Mouse (Mus musculus): ENCODE measurements at regions not wholly inside any gene's neighbourhood (a gene's known extent, or its start where the extent isn't known, plus 50 kb on each side); places are given as distances from the start of the nearest gene placed in this dataset.
"Not testable (repeated sequence)": the region's sequence is repeated elsewhere in the genome, so short reads cannot be mapped to it uniquely, and the experiment has no call there.

DNA sequence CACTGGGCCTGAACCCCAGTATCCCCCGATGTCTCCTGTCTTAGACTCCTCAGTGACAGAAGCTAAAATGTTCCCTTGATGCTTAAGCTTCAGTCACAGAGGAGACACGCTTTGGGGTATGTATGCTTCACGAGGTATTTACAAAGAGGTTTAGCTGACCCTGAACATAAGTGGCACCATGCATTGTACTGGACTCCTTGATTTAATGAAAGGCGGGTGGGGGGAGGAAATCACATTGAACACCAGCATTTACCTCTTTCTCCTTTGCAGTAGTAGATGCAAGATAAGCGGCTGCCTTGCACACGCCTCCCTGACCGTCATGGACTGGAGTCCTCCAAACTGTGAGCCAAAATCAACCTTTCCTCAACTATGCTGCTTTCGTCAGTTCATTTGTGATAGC, 117.5 kb downstream of the Cand1 start:
- Histone ChIP-seq H3K4me1 (ENCODE audit: control insufficient read depth, insufficient read depth, low read length) (no peaks in the 10 kb centered on the region), H3K27ac (ENCODE audit: insufficient read depth, low read length) (no peak overlapping the region), H3K4me3 (ENCODE audit: insufficient read depth, low read length) (no peak overlapping the region)
- TF ChIP-seq CTCF (IDR thresholded peaks at IDR 0.05; ENCODE audit: borderline replicate concordance, insufficient read depth, low read length): no peak

DNA sequence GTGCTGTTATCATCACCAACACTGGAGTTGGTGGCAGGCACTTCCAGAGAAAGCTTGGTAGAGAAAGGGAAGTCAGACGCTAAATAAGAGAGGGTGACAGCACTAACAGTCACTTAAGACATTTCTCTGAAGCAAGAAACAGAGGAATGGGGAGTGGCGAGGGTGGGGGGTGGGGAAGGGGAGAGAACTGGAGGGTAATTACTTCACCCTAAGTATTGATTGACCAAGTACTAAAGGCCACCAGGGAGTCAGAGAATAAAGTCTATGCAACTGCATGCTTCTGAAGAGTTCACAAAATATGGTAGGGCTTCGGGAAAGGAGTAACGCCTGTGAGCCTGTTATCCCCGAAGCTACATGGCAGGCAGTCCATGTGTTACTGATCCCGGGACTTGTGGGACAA, 118.3 kb downstream of the Cand1 start:
- Histone ChIP-seq H3K27ac (ENCODE audit: insufficient read depth, low read length) (no peak overlapping the region), H3K4me1 (ENCODE audit: control insufficient read depth, insufficient read depth, low read length) (no peaks in the 10 kb centered on the region), H3K4me3 (ENCODE audit: insufficient read depth, low read length) (no peak overlapping the region)
- TF ChIP-seq POLR2A (IDR thresholded peaks at IDR 0.05; ENCODE audit: low read depth, low read length): no peak
- no peak for TF ChIP-seq CTCF (IDR thresholded peaks at IDR 0.05; ENCODE audit: borderline replicate concordance, insufficient read depth, low read length)

DNA sequence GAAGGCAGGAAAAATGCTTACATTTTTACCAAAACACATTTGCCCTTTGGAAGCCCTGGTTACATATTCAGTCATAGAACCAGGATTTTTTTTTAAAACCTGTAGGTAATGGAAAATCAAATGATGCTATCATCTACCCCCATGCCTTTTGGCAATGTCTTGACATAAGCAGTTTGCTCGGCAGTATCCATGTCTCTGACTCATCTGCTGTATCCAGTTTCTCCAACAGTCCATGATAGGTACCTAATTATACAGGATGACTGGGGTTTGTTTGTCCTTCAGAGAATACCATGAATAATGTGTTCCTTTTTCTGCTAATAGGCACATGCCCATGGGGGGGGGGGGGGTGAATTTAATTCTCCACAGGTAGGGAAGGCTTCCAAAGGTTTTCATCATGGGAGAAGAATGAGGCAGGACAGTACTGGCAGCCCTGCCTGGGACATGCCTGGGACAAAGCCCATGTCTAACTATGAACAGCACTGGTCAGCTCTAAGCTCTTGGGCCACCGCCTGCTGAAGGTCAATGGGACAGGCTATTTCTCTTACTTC, 122.9 kb downstream of the Cand1 start:
- Histone ChIP-seq H3K27ac (ENCODE audit: insufficient read depth, low read length) (peak overlapping the region; percentile 16; the same call in 1 of the 2 replicates), H3K4me1 (ENCODE audit: control insufficient read depth, insufficient read depth, low read length) (peaks cover 3% of the 10 kb centered on the region; the same call in 1 of the 2 replicates), H3K4me3 (ENCODE audit: insufficient read depth, low read length) (no peak overlapping the region)
- TF ChIP-seq POLR2A (IDR thresholded peaks at IDR 0.05; ENCODE audit: low read depth, low read length) (no peak), CTCF (IDR thresholded peaks at IDR 0.05; ENCODE audit: borderline replicate concordance, insufficient read depth, low read length) (no peak)

GRCm38 (mm10) chr10:119115200-119115599, 124.7 kb downstream of the Cand1 start:
- not testable (repeated sequence) for H3K4me3 ChIP-seq (ENCODE audit: insufficient read depth, low read length); H3K27ac ChIP-seq (ENCODE audit: insufficient read depth, low read length)

GRCm38 (mm10) chr10:119114653-119115052, 125.2 kb downstream of the Cand1 start:
- H3K4me1 ChIP-seq (ENCODE audit: control insufficient read depth, insufficient read depth, low read length): peaks cover 10% of the 10 kb centered on the region

More at GRCm38 (mm10) chr10:119115200-119115599, 124.7 kb downstream of the Cand1 start:
- not testable (repeated sequence) for H3K4me1 ChIP-seq (ENCODE audit: control insufficient read depth, insufficient read depth, low read length)

GRCm38 (mm10) chr10:119111886-119112285, 128.0 kb downstream of the Cand1 start:
- Histone ChIP-seq H3K4me1 (ENCODE audit: control insufficient read depth, insufficient read depth, low read length) (peaks cover 10% of the 10 kb centered on the region), H3K4me3 (ENCODE audit: insufficient read depth, low read length) (no peak overlapping the region), H3K27ac (ENCODE audit: insufficient read depth, low read length) (no peak overlapping the region)
- TF ChIP-seq POLR2A (IDR thresholded peaks at IDR 0.05; ENCODE audit: low read depth, low read length) (no peak), CTCF (IDR thresholded peaks at IDR 0.05; ENCODE audit: borderline replicate concordance, insufficient read depth, low read length) (no peak)

More at GRCm38 (mm10) chr10:119114653-119115052, 125.2 kb downstream of the Cand1 start:
- Histone ChIP-seq H3K4me3 (ENCODE audit: insufficient read depth, low read length) (no peak overlapping the region), H3K27ac (ENCODE audit: insufficient read depth, low read length) (no peak overlapping the region)
- TF ChIP-seq CTCF (IDR thresholded peaks at IDR 0.05; ENCODE audit: borderline replicate concordance, insufficient read depth, low read length) (no peak), POLR2A (IDR thresholded peaks at IDR 0.05; ENCODE audit: low read depth, low read length) (no peak)

GRCm38 (mm10) chr10:119111409-119111808, 128.4 kb downstream of the Cand1 start:
- H3K4me1 ChIP-seq (ENCODE audit: control insufficient read depth, insufficient read depth, low read length): peaks cover 8% of the 10 kb centered on the region
- TF ChIP-seq POLR2A (IDR thresholded peaks at IDR 0.05; ENCODE audit: low read depth, low read length): no peak
- no peak for TF ChIP-seq CTCF (IDR thresholded peaks at IDR 0.05; ENCODE audit: borderline replicate concordance, insufficient read depth, low read length)
- H3K4me3 ChIP-seq (ENCODE audit: insufficient read depth, low read length): no peak overlapping the region
- no peak overlapping the region for H3K27ac ChIP-seq (ENCODE audit: insufficient read depth, low read length)

- H3K27ac ChIP-seq (ENCODE audit: insufficient read depth, low read length): no peak overlapping the region
- H3K4me1 ChIP-seq (ENCODE audit: control insufficient read depth, insufficient read depth, low read length): peaks cover 8% of the 10 kb centered on the region; the same call in 1 of the 2 replicates
- H3K4me3 ChIP-seq (ENCODE audit: insufficient read depth, low read length): no peak overlapping the region
- TF ChIP-seq CTCF (IDR thresholded peaks at IDR 0.05; ENCODE audit: borderline replicate concordance, insufficient read depth, low read length): no peak
- TF ChIP-seq POLR2A (IDR thresholded peaks at IDR 0.05; ENCODE audit: low read depth, low read length): no peak
Measured at GRCm38 (mm10) chr10:119110614-119111013, 129.2 kb downstream of the Cand1 start.

DNA sequence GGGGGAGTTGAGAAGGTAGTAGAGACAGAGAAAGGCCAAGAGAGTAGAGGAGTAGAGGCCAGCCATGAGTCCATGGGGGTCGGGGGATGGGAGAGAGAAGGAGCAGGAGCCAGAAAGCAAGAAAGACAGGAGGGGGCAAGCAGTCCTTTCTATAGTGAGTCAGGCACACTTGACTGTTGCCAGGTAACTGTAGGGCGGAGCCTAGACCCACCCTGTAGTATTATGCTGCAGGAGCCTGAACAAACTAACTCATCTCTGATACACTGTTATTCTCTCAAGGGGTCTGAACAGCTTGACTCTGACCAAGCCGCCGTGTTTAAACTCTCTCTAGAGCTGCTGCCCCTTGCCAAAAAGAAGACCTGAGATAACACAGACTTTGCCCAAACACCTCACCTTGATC, 130.6 kb downstream of the Cand1 start:
- H3K4me1 ChIP-seq (ENCODE audit: control insufficient read depth, insufficient read depth, low read length): peaks cover 8% of the 10 kb centered on the region; the same call in 1 of the 2 replicates
- H3K4me3 ChIP-seq (ENCODE audit: insufficient read depth, low read length): no peak overlapping the region
- H3K27ac ChIP-seq (ENCODE audit: insufficient read depth, low read length): no peak overlapping the region
- TF ChIP-seq CTCF (IDR thresholded peaks at IDR 0.05; ENCODE audit: borderline replicate concordance, insufficient read depth, low read length): no peak
- TF ChIP-seq POLR2A (IDR thresholded peaks at IDR 0.05; ENCODE audit: low read depth, low read length): no peak

GRCm38 (mm10) chr10:119107728-119108127, 132.1 kb downstream of the Cand1 start:
- H3K4me1 ChIP-seq (ENCODE audit: control insufficient read depth, insufficient read depth, low read length): peaks cover 8% of the 10 kb centered on the region; the same call in 1 of the 2 replicates
- TF ChIP-seq POLR2A (IDR thresholded peaks at IDR 0.05; ENCODE audit: low read depth, low read length) (no peak), CTCF (IDR thresholded peaks at IDR 0.05; ENCODE audit: borderline replicate concordance, insufficient read depth, low read length) (no peak)

GRCm38 (mm10) chr10:119106105-119106504, 133.8 kb downstream of the Cand1 start:
- 0 out of 2 replicates have a peak, but pooled peaks cover 2% of the 10 kb centered on the region for H3K4me1 ChIP-seq (ENCODE audit: control insufficient read depth, insufficient read depth, low read length)
- H3K27ac ChIP-seq (ENCODE audit: insufficient read depth, low read length): no peak overlapping the region
- TF ChIP-seq POLR2A (IDR thresholded peaks at IDR 0.05; ENCODE audit: low read depth, low read length) (no peak), CTCF (IDR thresholded peaks at IDR 0.05; ENCODE audit: borderline replicate concordance, insufficient read depth, low read length) (no peak)
- no peak overlapping the region for H3K4me3 ChIP-seq (ENCODE audit: insufficient read depth, low read length)

More at GRCm38 (mm10) chr10:119107728-119108127, 132.1 kb downstream of the Cand1 start:
- Histone ChIP-seq H3K27ac (ENCODE audit: insufficient read depth, low read length) (no peak overlapping the region), H3K4me3 (ENCODE audit: insufficient read depth, low read length) (no peak overlapping the region)

All from embryonic fibroblast, embryonic 13.5 days (primary cell).